Mouse (Mus musculus): ENCODE measurements around the gene Rhou. TPM values are rescaled to one million over a fixed set of nuclear protein-coding genes. Genes with fewer than 3 reads are reported as not detected.
A peak's percentile ranks its signal among the peaks of the same experiment; 100 is the strongest.

Gene Rhou
- polyA plus RNA-seq, 1 experiment from 2014 or later = 2.8 TPM

DNA sequence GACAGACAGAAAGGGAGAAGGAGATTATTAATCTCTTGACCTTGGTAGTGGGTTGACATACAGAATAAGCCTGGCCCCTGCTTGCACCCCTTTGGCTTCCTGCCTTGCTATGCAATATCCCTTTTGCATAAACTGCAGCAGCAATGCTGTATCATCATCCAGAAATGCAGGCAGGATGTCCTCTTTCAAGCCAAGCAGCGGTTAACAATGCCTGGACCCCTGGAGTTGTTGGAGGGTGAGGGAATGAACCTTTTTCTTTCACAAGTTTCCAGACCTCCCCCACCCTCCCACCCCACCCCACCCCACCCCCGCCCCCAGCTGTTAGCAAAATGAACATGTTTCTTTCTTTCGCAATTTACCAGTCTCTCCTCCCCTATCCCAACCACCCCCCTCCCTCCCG is 15.0 kb downstream of the Rhou start:
- no peak overlapping the region for H3K9ac ChIP-seq (replicated peaks)
- WGBS (ENCODE audit: insufficient replicate concordance) = 23% methylated on average over 4 of the region's 4 CpGs
- H3K36me3 ChIP-seq (replicated peaks; ENCODE audit: insufficient read depth, low read length) = no peaks in the 10 kb centered on the region
- no peaks in the 10 kb centered on the region for H3K27me3 ChIP-seq (ENCODE audit: insufficient read depth, low read length)
- ATAC-seq (0 out of 2 replicates have a peak, but pooled peaks have one; percentile 29), DNase-seq (peak; percentile 32)
- peaks cover 6% of the 10 kb centered on the region; the same call in 1 of the 2 replicates for H3K4me1 ChIP-seq (ENCODE audit: insufficient read depth)
- peak overlapping the region; percentile 44; the same call in 1 of the 2 replicates for H3K4me2 ChIP-seq (ENCODE audit: low read depth, low read length)
- no peak overlapping the region for H3K4me3 ChIP-seq (ENCODE audit: low read depth, low read length)
- H3K9me3 ChIP-seq (ENCODE audit: low read length) = no peaks in the 10 kb centered on the region
- H3K27ac ChIP-seq (ENCODE audit: low read depth) = peak overlapping the region; percentile 57; the same call in 1 of the 2 replicates
- TF ChIP-seq EP300 (IDR thresholded peaks at IDR 0.05; ENCODE audit: low read depth) = no peak
- no peak for TF ChIP-seq CTCF (IDR thresholded peaks at IDR 0.05; ENCODE audit: low read depth)

DNA sequence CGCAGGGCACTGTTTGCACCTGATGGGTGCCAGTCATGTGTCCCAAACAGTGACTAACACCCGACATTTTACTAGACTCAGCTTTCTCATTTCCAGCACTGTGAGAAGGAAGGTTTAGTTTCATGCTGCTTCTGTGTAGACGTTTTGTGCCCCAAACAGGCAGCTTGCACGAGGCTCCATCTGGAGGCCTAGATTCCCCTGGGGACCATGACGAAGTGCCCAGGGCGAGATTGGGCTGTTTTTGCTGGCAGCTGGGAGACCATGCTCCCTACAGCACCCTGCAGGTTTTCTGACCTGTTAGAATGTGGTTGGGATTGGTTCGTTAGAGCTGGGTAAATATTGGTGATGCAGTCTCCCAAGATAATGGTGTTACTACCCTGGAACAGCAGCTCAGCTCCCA is 17.0 kb downstream of the Rhou start:
- Histone ChIP-seq H3K4me2 (ENCODE audit: low read depth, low read length) (no peak overlapping the region), H3K4me1 (ENCODE audit: insufficient read depth) (peaks cover 3% of the 10 kb centered on the region; the same call in 1 of the 2 replicates), H3K9ac (replicated peaks) (no peak overlapping the region), H3K9me3 (ENCODE audit: low read length) (no peaks in the 10 kb centered on the region), H3K36me3 (replicated peaks; ENCODE audit: insufficient read depth, low read length) (no peaks in the 10 kb centered on the region), H3K4me3 (ENCODE audit: low read depth, low read length) (no peak overlapping the region), H3K27ac (ENCODE audit: low read depth) (no peak overlapping the region), H3K27me3 (ENCODE audit: insufficient read depth, low read length) (no peaks in the 10 kb centered on the region)
- TF ChIP-seq CTCF (IDR thresholded peaks at IDR 0.05; ENCODE audit: low read depth) = no peak
- no peak for TF ChIP-seq EP300 (IDR thresholded peaks at IDR 0.05; ENCODE audit: low read depth)
- ATAC-seq = no peak
- WGBS (ENCODE audit: insufficient replicate concordance) = 57% methylated on average over 7 of the region's 7 CpGs
- no peak for DNase-seq

DNA sequence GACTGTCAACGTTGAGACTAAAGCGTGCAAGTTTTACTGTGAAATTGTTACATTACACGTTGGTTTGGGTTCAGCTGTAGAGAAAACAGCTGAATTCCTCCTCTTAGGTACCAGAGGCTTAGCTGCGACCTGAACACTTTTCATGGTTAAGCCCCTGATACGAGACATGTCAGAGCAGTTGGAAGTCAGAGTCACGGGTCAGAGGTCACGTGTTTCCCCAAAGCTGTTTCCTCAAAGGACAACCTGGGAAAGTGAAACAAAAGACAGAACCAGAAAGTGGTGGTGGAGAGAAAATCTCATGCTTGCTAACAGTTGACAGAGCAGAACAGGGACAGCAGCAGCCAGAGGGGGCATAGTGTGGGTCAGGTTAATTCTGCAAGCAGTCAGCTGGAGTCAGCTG is 17.7 kb downstream of the Rhou start:
- Histone ChIP-seq H3K36me3 (replicated peaks; ENCODE audit: insufficient read depth, low read length) (no peaks in the 10 kb centered on the region), H3K9ac (replicated peaks) (no peak overlapping the region), H3K27me3 (ENCODE audit: insufficient read depth, low read length) (no peaks in the 10 kb centered on the region), H3K4me2 (ENCODE audit: low read depth, low read length) (no peak overlapping the region), H3K4me1 (ENCODE audit: insufficient read depth) (peaks cover 3% of the 10 kb centered on the region; the same call in 1 of the 2 replicates), H3K27ac (ENCODE audit: low read depth) (no peak overlapping the region), H3K9me3 (ENCODE audit: low read length) (no peaks in the 10 kb centered on the region), H3K4me3 (ENCODE audit: low read depth, low read length) (no peak overlapping the region)
- 57% methylated on average over 7 of the region's 7 CpGs for WGBS (ENCODE audit: insufficient replicate concordance)
- no peak for ATAC-seq
- no peak for TF ChIP-seq EP300 (IDR thresholded peaks at IDR 0.05; ENCODE audit: low read depth)
- no peak for TF ChIP-seq CTCF (IDR thresholded peaks at IDR 0.05; ENCODE audit: low read depth)
- DNase-seq = no peak

DNA sequence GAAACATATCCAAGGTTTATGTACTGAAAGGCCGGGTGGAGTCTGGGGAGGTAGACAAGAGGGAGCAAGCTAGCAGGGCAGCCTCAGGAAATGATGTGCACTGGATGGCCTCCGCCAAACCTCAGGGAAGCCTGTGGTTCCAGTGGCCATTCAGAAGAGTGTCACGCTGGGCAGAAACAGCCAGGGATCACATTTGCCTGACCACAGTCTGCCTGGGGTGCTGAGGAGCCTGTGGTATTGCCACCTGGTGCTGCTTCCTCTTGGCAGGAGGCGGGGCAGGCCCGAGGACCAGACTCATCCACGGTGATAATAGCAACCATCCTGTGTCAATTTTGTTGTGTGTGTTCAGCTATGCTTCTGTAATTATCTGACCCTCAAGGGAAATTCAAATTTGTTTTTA is 18.9 kb downstream of the Rhou start:
- Histone ChIP-seq H3K4me2 (ENCODE audit: low read depth, low read length) (no peak overlapping the region), H3K36me3 (replicated peaks; ENCODE audit: insufficient read depth, low read length) (no peaks in the 10 kb centered on the region), H3K9me3 (ENCODE audit: low read length) (no peaks in the 10 kb centered on the region), H3K27me3 (ENCODE audit: insufficient read depth, low read length) (no peaks in the 10 kb centered on the region), H3K9ac (replicated peaks) (no peak overlapping the region), H3K4me1 (ENCODE audit: insufficient read depth) (peaks cover 3% of the 10 kb centered on the region; the same call in 1 of the 2 replicates), H3K27ac (ENCODE audit: low read depth) (no peak overlapping the region), H3K4me3 (ENCODE audit: low read depth, low read length) (no peak overlapping the region)
- TF ChIP-seq EP300 (IDR thresholded peaks at IDR 0.05; ENCODE audit: low read depth) = no peak
- no peak for TF ChIP-seq CTCF (IDR thresholded peaks at IDR 0.05; ENCODE audit: low read depth)
- WGBS (ENCODE audit: insufficient replicate concordance) = 34% methylated on average over 6 of the region's 6 CpGs
- ATAC-seq (no peak), DNase-seq (no peak)

DNA sequence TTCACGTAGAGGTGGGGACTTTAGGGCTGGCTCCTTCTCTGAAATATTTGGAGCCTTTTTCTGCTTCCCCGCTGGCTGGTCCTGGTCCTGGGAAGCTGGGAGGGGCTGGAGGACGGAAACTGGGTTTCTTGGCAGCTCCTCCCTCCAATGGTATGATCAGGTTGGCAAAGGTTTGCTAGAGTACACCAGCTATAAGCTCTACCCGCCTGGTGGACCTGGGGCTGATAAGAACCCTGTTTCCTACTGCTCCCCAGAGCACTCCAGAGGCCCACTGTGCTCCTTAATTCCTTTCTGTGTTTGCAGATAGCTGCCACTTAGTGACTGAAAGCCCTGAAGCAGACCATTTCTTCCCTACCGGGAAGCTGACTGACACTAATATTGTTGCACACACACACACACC is 21.9 kb downstream of the Rhou start:
- ATAC-seq (no peak), DNase-seq (no peak)
- TF ChIP-seq EP300 (IDR thresholded peaks at IDR 0.05; ENCODE audit: low read depth) (no peak), CTCF (IDR thresholded peaks at IDR 0.05; ENCODE audit: low read depth) (no peak)
- no peak overlapping the region for H3K9ac ChIP-seq (replicated peaks)
- no peak overlapping the region for H3K27ac ChIP-seq (ENCODE audit: low read depth)
- no peaks in the 10 kb centered on the region for H3K27me3 ChIP-seq (ENCODE audit: insufficient read depth, low read length)
- H3K9me3 ChIP-seq (ENCODE audit: low read length) = no peaks in the 10 kb centered on the region
- no peak overlapping the region for H3K4me2 ChIP-seq (ENCODE audit: low read depth, low read length)
- H3K4me3 ChIP-seq (ENCODE audit: low read depth, low read length) = no peak overlapping the region
- WGBS (ENCODE audit: insufficient replicate concordance) = 41% methylated on average over 5 of the region's 5 CpGs
- H3K4me1 ChIP-seq (ENCODE audit: insufficient read depth) = peaks cover 3% of the 10 kb centered on the region; the same call in 1 of the 2 replicates
- no peaks in the 10 kb centered on the region for H3K36me3 ChIP-seq (replicated peaks; ENCODE audit: insufficient read depth, low read length)

DNA sequence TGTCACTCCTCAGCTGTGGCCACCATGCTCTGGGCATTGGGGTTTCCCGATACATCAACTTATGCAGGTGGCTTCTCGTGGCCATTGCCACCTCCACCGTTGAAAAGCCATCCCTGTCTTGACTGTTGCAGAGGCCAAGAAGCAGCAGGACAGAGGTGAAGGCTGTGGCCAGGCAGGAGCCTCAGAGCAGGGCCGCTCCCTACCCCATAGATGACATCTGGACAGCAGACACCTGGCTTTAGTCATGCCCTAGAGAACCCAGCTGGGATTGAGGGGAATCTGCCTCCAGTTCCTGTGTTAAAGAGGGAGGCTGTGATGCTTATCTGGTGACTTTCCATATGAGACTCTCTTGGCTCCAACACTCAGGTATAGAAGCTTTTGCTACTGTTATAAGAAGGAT is 24.7 kb downstream of the Rhou start:
- DNase-seq = no peak
- no peak for ATAC-seq
- H3K36me3 ChIP-seq (replicated peaks; ENCODE audit: insufficient read depth, low read length) = no peaks in the 10 kb centered on the region
- no peaks in the 10 kb centered on the region for H3K27me3 ChIP-seq (ENCODE audit: insufficient read depth, low read length)
- H3K4me3 ChIP-seq (ENCODE audit: low read depth, low read length) = no peak overlapping the region
- peaks cover 4% of the 10 kb centered on the region; the same call in 1 of the 2 replicates for H3K4me1 ChIP-seq (ENCODE audit: insufficient read depth)
- WGBS (ENCODE audit: insufficient replicate concordance) = 69% methylated on average over 4 of the region's 4 CpGs
- H3K9me3 ChIP-seq (ENCODE audit: low read length) = no peaks in the 10 kb centered on the region
- no peak overlapping the region for H3K27ac ChIP-seq (ENCODE audit: low read depth)
- no peak overlapping the region for H3K9ac ChIP-seq (replicated peaks)
- H3K4me2 ChIP-seq (ENCODE audit: low read depth, low read length) = no peak overlapping the region
- TF ChIP-seq EP300 (IDR thresholded peaks at IDR 0.05; ENCODE audit: low read depth) (no peak), CTCF (IDR thresholded peaks at IDR 0.05; ENCODE audit: low read depth) (no peak)

All from liver, postnatal 0 days (tissue).